Mouse (Mus musculus): Measurements from ENCODE around the gene Tmem52b.

DNA sequence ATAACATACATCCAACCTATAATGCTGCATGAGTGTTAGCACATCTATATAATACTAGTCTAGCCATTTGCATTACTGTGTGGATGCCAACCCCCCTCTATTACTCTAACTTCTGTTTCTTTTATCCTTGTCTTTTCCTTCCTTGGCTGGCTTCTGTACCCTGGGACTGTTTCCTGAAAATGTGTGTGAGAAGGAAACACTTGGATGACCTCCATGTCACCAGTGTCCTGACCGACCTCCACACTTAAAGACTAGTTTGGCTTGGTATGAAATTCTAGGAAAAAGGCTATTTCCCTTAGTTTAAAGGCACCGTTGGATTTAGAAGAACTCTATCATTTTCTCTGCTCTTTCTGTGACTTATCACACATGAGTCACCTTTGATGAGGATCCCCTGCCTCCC, 15.1 kb downstream of the Tmem52b start:
- TF ChIP-seq CTCF (IDR thresholded peaks at IDR 0.05; ENCODE audit: low read depth, low read length) (no peak), POLR2A (IDR thresholded peaks at IDR 0.05; ENCODE audit: insufficient read depth, low read length) (no peak), EP300 (IDR thresholded peaks at IDR 0.05; ENCODE audit: insufficient read depth, low read depth, low read length) (no peak)

All from ES-Bruce4 (cell line).